Mouse (Mus musculus): ENCODE measurements around the gene 1700008O03Rik.
A peak's percentile ranks its signal among the peaks of the same experiment; 100 is the strongest.

1700008O03Rik gene

DNA sequence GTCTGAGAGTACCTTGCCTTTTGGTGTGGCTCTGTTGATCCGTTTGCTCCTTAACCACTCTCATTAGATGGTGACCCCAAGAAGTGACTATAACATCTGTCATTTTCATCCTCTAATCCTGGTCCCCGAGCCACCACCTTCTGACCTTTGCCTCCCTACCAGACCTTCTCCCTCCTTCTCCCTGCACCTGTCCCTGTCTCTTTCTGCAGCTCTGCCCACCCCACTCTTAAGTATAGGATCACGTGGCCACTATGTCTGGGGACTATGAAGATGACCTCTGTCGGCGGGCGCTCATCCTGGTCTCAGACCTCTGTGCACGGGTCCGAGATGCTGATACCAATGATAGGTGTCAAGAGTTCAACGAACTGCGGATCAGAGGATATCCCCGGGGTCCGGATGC lies at the start of gene 1700008O03Rik:
Gene 1700008O03Rik, minus strand, starts transcription at position 101 of the 400 bp plus-strand sequence.
- no peak for DNase-seq

DNA sequence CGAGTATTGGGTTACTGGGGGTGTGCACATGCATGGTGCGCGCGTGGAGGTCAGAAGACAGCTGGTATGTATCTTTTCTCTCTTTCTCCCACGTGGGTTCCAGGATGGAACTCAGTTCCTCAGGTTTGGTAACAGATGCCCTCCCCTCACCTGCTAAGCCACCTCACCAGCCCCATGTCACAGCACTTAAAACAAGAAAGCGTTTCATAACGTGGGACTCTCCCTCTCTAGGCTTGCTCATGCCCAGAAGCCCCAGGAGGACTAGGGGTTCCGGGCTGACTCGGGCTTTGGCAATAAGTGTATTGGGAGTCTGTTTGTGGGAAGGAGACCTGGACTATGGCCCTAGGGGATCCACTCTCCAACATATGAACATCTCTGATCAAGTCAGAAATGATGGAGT lies 48.5 kb upstream of the 1700008O03Rik start:
- DNase-seq, result no peak

DNA sequence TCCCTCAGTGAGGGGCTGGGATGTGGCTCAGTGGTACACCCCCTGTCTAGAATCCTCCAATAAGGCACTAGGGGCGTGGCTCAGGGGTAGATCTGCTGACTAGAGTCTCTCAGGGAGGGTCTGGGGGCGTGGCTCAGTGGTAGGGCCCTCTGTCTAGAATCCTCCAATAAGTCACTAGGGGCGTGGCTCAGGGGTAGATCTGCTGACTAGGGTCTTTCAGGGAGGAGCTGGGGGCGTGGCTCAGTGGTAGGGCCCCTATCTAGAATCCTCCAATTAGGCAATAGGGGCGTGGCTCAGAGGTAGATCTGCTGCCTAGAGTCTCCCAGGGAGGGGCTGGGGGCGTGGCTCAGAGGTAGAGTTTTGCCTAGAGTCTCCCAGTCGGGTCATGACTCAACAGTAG lies 47.8 kb upstream of the 1700008O03Rik start:
- DNase-seq, result peak; percentile 56

DNA sequence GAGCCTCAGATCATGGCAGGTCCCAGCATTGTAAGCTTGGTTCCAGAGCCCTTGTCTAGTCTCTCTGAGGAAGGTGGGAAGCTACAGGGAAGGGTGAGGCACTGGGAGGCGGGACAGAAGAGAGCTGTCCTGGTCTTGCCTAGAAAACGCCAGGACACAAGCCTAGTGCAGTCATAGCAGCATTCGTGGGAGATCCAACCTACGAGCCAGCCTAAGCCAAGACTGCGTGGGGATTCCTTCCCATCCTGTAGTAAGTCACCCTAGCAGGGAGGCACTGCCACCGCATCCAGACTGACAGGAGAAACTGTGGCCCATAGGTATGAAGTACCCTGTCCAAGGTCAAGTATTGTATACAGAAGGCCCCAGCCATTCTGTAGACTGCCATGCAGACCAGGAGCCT lies 46.9 kb upstream of the 1700008O03Rik start:
- DNase-seq, result no peak

DNA sequence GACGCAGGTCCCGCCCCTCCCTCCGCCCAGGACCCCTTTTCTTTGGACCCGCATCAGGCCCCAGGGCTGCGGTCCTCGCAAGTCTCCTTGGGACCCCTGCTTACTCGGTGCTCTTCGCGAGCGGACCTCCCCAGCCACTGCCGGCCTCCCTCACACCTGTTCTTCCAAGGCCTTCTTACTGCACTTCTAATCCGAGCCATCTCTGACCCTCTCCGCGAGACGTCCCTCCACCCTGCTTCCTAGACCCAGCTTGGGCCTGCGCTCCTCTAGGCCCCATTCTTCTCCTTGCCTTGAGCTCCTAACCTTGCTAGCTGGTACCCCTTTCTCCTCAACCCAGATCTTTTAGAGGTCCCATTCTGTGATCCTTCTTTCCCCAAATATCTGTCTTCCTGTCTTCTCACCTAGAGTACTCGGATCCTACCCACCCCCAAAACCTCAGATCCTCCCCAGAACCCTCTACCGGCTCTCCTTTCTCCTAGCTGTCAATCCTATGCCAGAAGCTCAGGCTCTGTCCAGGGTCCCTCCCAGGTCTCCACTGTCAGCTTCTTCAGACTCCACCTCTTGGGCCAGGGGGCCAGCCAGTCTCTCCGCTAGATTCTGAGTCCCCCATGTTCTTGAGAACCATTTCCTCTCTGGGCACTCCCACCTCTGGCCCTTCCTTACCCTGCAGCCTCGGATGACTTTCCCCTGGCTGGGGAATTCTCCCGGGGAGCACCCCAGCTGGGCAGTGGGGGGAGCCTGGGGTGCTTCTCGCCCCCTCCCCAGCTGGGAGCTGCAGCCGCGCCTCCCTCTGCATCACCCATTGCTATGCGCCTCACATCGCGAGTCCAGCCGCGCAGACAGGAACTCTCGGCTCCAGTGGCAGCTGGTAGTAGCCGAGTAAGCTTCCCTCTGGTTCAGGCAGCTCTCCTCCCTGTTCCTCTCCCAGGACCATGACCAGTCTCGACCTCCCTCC lies 44.2 kb upstream of the 1700008O03Rik start:
- DNase-seq, result peak; percentile 65

DNA sequence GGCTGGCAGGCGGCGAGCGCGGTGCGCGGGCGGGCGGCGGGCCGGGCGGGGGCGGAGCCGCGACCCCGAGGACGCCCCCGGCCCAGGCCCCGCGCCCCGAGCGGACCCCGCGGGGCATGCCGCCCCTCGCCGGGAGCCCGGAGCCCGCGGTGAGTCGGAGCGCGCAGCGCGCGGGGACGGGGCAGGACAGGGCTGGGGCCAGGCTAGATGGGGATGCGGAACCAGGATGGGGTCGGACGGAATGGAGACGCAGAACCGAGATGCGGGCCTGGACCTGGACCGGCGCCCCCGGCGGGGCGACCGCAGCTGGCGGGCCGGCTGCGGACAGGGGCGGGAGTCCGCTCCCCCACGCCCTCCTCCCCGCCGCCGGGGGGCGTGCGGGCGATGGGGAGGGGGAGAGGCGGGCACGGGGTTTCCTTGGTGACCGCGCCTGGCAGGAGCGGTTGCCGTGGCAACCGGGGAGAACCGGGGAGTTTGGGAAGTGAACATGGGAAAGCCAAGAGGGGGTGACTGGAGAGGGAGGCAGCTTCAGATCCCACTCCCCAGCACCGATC lies 43.4 kb upstream of the 1700008O03Rik start, which contains the start of gene Lrrc4b:
Gene Lrrc4b, plus strand, starts transcription at position 51 of the 554 bp plus-strand sequence.
- peak; percentile 85 for DNase-seq

DNA sequence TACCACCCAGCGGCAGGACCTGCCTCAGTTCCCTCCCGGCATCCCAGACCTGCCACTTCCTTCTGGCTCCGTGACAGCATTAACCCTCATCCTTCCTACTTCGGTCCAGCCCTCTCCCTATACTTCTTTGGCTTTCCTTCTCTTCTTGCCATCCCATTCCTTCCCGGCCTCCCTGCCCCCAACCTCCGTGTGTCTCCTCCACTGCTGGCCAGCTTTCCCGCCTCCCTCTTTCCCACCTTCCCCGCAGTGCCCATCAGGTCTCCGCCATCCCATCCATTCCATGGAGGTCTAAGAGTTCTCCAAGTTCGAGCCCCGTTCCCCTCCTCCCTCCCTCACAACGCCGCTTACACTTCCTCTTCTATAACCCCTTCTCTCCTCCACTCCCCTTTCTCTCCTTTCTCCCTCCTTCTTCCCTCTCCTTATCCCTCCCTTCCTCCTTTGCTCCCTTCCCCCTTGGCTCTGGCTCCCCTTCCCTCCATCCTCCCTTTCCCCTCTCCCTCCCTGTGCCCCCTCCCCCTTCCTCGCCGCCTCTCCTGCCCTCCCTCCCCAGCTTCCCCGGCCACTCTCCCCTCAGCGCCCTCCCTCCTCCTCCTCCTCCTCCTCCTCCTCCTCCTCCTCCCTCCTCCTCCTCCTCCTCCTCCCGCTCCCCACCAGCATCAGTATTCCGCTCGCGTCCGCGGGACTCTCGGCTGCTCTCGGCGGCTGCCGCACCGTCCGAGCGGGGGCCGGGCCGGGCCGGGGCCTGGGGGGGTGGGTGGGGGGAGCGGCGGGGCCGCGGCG lies 42.7 kb upstream of the 1700008O03Rik start:
- peak; percentile 74 for DNase-seq

DNA sequence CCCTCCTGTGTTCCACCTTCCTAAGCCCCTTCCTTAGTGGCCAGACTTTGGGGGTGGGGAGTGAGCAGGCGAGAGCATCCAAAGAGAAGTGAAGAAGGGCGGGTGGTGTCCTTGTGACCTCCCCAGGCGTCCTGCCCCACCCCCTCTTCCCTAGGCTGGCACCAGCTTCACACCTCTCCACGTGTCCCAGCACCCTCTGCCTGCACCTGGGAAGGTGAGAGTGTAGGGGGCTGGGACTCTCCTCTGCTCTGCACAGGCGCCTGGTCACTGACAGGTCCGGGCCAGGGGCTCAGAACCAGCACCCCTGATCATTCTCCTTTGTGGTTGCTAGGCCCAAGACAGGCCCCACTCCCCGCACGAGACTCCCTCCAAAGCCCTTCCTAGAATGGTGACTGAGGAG lies 42.0 kb upstream of the 1700008O03Rik start:
- DNase-seq, result no peak

DNA sequence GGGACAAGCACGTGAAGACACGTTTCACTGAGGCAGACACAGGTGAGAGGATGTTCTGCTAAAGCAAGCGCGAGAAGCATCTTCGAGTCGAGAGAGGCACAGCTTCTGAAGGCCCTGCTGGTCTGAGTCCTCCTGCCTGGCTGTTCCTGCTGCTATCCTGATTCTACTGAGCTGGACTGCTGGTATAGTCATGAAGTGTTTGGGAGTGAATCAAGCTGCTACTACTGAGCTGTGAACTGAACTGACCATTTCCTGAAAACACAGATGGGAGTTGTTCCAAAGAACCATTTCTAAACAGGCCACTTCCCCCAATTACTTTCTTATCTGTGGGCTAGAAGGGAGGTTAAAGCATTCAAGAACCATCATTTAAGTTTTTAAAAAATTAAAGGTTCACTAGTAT lies 27.7 kb upstream of the 1700008O03Rik start:
- DNase-seq, result no peak

DNA sequence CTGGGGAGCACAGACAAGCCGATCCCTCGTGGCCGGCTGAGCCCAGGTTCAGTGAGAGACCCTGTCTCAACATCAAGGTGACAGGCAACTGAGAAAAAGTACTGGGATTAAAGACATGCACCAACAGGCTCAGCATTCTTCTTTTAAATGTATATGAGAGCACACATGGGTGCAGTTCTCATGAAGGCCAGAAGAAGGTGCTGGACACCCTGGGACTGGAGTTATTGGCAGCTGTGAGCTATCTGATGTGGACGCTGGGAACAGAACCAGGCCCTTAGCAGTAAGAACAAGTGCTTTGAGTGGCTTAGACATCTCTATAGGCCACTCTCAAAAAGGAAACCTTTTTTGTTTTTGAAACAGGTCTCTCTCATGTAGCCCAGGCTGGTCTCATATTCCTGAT lies 25.5 kb upstream of the 1700008O03Rik start:
- no peak for DNase-seq

DNA sequence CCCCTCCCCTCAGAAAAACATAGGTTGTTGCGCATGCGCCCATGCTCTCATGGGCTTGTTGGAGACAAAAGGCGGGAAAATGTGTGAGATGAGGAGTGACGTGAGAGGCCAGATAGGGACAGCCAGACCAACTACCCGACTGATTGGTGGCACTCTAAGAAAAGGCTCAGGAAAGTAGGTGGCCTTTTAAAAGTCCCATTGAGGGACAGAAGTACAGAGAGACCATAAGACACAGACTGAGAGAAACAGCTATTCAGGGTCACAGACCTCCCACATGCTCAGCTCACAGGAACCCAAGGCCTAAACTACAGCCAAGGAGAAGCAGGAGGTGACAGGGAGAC lies 20.4 kb upstream of the 1700008O03Rik start:
- no peak for DNase-seq

DNA sequence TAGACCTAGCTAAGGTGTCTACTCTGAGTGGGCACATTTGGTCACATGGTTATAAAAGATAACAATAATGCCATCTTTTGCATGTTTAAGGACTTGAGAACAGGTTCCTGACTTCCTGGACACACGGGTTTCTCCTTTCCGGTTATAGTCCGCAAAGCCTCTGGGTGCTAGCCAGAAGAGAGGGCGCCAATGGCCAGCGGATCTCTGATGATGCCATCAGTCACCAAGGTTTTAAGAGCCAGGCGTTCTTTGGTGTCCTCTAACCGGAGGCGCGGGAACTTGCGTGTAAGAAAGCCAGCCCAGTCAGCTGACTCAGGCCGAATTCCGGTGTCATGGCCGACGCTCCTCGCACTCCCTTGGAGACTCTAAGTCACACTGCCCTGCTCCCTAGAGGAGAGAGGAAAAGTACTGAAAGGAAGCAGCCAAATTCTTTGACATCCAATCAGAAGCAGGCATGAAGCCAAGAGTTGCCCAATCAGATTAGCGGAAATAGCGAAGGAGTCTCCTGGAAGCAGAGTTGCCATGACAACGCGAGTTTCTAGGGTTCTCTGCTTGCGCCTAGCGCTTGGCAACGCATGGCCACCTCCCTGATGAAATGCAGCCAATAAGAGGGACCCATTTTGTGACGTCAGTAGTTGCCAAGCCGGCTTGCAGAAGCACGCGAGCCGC lies 19.9 kb upstream of the 1700008O03Rik start:
- peak; percentile 96 for DNase-seq

DNA sequence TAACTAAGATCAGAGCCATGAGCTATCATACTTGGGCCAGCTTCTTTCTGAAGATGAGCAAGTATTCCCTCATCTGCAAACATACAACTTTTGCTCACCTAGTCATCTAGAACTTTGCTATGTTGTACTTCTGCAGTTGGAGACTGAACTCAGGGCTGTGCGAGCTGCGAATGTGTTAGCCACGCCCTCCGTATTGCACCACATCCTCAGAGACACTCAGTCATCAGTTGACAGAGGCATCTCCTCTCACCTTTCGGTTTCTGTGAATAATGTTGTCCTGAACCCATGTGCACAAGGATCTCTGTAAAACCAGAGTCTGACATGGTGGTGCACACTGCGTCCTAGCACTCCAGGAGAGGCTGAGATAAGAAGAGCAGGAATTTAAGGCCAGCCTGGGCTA lies 16.1 kb upstream of the 1700008O03Rik start:
- DNase-seq, result no peak

DNA sequence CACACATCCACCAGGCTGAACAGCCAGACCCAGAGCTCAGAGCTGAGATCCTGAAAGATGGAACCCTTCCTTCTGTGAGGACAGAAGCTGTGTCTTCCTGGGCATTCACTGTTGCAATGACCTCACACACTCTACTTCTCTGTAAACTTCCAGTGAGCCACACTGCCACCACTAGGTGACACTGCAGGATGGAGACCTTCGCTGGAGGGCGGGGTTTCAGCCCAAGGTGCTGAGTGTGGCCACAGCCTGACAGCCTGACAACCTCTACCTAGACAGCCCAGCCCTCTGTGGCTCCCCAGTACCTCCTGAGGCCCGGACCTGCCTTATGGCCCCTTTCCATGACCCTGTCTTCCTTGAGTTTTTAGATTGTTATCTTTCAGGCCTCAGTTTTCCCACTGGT lies 12.9 kb upstream of the 1700008O03Rik start:
- DNase-seq, result peak; percentile 60

DNA sequence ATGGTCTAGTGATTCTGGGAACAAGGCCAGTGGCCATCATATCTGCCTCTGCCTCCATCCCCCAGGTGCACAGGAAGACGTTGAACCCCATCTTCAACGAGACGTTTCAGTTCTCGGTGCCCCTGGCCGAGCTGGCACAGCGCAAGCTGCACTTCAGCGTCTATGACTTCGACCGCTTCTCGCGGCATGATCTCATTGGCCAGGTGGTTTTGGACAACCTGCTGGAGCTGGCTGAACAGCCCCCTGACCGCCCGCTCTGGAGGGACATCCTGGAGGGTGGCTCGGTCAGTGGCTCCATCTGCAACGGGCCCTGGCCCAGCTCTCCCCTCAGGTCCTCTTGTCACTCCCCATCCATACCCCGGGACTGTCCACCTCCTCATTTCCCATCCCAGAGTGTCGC lies 7.7 kb upstream of the 1700008O03Rik start:
- no peak for DNase-seq

DNA sequence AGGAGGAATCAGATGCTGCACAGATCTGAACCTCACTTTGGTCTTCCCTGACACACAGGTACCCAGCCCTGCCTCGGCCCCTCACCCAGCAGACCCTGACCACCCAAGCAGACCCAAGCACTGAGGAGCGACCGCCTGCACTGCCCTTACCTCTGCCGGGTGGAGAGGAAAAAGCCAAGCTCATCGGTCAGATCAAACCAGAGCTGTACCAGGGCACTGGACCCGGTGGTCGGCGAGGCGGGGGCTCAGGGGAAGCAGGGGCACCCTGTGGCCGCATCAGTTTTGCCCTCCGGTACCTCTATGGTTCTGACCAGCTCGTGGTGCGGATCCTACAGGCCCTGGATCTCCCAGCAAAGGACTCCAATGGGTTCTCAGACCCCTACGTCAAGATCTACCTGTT lies 6.7 kb upstream of the 1700008O03Rik start:
- DNase-seq, result no peak

DNA sequence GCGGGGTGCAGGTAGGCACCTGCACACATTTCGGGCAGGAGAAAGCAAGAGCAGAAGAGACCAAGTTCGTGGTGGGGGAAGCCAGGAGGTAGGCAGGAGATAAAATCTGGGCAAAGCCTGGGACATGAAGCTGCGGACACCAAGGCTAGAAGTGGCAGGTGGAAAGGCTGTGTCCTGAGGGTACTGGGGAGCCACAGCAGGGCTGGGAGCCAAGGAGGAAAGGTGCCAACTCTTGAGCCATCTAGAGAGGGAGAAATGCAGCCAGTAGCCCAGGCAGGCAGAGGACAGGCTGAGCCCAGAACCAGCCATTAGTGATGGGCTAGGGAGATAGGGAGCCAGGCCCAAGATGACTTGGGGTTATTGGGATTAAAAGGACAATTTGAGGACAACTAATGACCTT lies 6.2 kb upstream of the 1700008O03Rik start:
- DNase-seq, result no peak

DNA sequence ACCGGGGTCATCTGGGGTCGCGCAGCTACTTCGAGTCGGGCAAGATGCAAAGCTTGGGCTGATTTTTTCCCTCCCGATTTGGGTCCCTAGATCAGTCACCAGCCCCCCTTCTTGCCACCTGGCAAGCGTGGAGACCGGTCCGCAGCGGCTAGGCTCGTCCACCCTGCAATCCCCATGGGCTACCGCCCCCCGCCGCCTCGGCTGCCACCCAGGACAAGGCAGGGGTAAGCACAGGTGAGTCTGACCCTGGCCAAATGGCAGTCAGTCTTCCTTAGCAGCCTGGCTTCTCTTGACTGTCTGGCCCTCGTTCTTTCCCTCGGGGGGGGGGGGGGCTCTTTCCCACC lies 932 bp downstream of the 1700008O03Rik start:
- no peak for DNase-seq

DNA sequence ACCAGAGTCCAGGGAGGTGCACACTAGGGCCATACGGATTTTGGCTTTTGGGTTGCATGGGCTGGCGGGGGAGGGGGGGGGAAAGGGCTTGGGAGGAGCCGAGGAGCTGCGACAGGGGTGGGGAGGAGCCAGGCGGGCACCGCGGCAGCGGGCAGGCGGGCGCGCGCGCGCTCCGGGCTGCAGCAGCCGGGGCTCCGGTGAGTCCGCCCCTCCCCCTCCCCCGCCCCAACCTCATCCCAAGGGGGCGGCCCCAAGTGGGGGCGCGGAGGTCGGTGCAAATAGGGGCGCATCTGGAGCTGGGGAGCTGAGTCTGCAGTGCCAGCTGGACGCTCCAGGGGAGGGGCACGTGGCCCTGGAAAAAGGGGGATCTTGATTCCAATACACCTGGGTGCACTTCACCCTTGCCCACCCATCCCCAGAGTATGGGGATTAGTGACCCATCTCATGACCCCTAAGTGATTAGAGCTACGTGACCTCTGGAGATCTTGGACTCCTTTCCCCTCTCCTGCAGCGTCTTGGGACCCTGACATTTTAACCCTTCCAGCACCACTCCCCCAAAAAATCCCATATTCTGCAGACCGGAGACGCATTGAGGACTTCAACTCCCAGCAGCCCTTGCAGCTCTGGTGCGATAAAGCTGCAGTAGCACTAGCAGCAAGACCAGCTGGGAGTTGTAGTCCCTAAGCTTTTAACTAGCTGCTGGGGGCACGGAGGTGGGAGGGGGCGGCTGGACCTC lies 1.5 kb downstream of the 1700008O03Rik start, which contains the start of gene Syt3:
Gene Syt3, plus strand, starts transcription at position 123 of the 736 bp plus-strand sequence.
- peak; percentile 68 for DNase-seq

DNA sequence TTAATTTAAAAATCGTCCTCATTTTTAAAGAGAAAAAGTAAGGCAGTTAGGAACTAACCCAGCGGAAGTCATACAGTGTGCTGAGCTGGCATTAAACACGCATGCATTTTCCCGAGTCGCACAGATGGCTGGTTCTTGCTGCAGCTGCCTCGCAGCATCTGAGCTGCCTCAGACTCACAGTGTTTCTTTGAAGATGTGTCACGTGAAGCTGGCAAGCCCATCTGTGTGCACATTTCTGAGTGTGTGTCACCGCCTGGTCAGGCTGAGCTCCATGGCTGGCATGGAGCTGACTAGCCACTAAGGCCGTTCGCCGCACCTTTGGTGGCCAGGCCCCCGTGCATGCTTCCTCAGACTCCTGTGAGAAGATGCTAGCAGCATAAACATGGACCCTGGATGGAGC lies 3.1 kb downstream of the 1700008O03Rik start:
- peak; percentile 71 for DNase-seq

DNA sequence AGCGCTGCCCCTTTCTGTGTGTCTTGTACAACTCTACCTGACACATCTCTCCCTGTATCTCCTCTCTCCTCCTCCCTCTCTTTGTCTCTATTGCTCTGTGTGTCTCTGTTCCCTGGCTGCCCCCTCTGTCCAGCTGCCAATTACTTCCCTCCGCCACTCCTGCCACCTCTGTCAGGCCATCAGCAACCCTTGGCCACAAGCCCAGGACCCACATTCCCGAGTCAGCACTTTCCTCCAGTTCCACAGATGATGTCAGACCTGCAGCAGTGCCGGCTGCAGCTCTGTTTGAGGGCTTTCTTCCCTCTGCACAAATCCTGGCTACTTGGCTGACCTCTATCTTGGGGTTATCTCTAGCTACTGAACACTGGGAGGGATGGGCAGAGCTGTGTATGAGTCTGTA lies 7.3 kb downstream of the 1700008O03Rik start:
- peak; percentile 45 for DNase-seq

DNA sequence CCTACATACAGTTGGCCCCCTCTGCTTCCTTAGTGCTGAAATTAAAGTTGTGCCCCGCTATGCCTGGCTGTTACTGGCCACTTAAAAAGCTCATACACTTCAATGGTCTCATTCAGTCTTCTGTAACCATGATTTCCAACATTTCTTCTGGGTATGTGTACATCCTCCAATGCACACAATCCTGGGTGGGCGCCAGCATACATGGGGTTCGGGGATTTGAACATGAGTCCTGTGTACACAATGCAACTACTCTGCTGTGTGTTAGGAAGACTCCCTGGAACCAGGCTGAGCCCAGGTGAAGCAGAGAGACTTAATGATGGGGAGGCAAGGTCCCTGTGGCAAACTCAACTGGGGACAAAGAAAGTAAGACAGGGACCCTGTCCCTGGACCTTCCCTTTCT lies 9.8 kb downstream of the 1700008O03Rik start:
- no peak for DNase-seq

All from right cerebral cortex, postnatal 14 days (tissue).